Mouse (Mus musculus) cerebellum, adult 2 months (tissue): ENCODE results near the gene Mreg.

Experiments
- CTCF ChIP-seq: fragments of 200-500 bp; IDR thresholded peaks from 2 replicates; pipeline ENCODE4 v1.5.1; 2011; ENCODE audit warnings: low read depth, mild to moderate bottlenecking, control low read depth, low read length, moderate library complexity, borderline replicate concordance; ENCODE audit not compliant: insufficient read depth
- POLR2A ChIP-seq: fragments of 200-500 bp; IDR thresholded peaks from 2 replicates; pipeline ENCODE4 v1.6.1; 2011; ENCODE audit warnings: low read length, control low read depth, borderline replicate concordance; ENCODE audit not compliant: insufficient read depth

GRCm38 (mm10) chr1:72179947-72180346 is 32.2 kb downstream of the Mreg start:
- TF ChIP-seq CTCF: no peak
- no peak for TF ChIP-seq POLR2A
